Mouse (Mus musculus): ENCODE data around the gene Amd2. TPM values are rescaled to one million over a fixed set of nuclear protein-coding genes. Genes with fewer than 3 reads are reported as not detected.

Amd2 gene
- 1.3 and 1.6 TPM in 2 replicates for polyA plus RNA-seq (2015; fragmentation: Nextera tagmentation; extraction: Ambion mirVana)

DNA sequence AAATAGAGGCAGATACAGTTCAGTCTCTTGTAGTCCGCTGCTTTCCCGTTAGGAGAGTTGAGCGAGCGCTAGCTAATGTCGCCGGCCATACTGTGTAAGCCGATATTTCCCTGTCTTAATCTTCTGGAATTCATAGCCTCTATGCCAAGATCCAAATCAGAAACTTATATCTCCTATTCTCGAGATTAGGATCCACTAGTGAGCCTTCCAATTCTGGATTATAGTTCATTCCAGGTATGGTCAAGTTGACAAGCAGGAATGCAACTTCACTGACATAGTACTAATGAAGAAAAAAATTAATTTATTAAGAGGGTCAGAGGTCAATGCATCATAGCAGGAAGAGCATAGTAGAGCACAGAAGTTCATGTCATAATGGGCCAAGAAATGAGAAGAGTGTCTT is at the start of gene Amd2:
Gene Amd2 (minus strand): TSS at position 101 of the 400 bp plus-strand sequence.
- no peak within 1 kb of the TSS for H3K27ac ChIP-seq
- H3K4me2 ChIP-seq: no peak within 1 kb of the TSS
- H3K4me3 ChIP-seq: no peak within 1 kb of the TSS
- H3K36me3 ChIP-seq (replicated peaks): no peaks in the 10 kb centered on the region
- H3K9me3 ChIP-seq: no peaks in the 10 kb centered on the region
- WGBS: 93% methylated on average over 8 of the region's 8 CpGs
- no peak for ATAC-seq (replicated peaks)
- no peaks in the 10 kb centered on the region for H3K4me1 ChIP-seq
- H3K9ac ChIP-seq: no peak within 1 kb of the TSS
- no peaks in the 10 kb centered on the region for H3K27me3 ChIP-seq (replicated peaks)

DNA sequence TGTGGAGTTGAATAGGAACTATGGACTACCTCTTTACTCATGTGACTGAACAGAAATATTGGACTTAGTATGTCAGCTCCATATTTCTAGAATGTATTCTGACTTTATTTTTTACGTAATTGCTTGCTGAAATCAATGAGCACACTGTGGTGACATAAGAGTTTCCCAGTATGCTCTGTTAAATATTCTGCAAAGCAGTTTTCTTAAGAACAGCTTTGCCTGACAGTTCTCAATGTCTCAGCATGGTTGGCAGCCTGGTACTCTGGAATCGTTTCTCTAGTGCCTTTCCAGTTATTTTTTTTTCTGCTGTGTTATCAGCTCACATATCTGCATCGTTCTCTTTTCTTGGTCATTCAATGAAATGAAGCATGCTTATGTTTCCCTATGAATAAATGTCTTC is 49.6 kb upstream of the Amd2 start:
- Histone ChIP-seq H3K36me3 (replicated peaks) (no peaks in the 10 kb centered on the region), H3K4me3 (no peak overlapping the region), H3K27ac (no peak overlapping the region), H3K27me3 (replicated peaks) (no peaks in the 10 kb centered on the region), H3K4me2 (no peak overlapping the region), H3K9ac (no peak overlapping the region), H3K9me3 (no peaks in the 10 kb centered on the region), H3K4me1 (no peaks in the 10 kb centered on the region)
- ATAC-seq (replicated peaks): no peak
- 84% methylated on average over 3 of the region's 3 CpGs for WGBS

DNA sequence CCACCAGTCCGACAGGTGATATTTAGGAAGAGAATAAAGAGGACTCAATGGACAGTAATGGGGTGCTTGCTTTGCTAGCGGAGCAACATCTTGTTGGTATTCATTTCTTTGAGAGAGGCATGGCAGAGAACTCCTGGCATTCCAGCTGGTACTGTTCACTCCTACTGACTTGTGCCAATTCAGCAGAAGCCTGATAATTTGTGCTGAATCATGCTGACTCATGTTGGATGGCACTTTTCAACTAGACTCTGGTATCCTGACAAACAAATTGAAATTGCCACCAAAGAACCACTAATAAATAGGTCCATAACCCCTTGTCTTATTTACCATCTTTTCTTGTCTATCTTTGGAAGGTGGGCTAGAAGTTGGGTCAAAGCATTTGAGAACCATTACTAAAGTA is 25.9 kb upstream of the Amd2 start:
- Histone ChIP-seq H3K4me1 (no peaks in the 10 kb centered on the region), H3K27ac (no peak overlapping the region), H3K9ac (no peak overlapping the region), H3K4me3 (no peak overlapping the region), H3K36me3 (replicated peaks) (no peaks in the 10 kb centered on the region), H3K4me2 (no peak overlapping the region), H3K27me3 (replicated peaks) (no peaks in the 10 kb centered on the region), H3K9me3 (no peaks in the 10 kb centered on the region)
- no peak for ATAC-seq (replicated peaks)
- WGBS: 91% methylated on average over 2 of the region's 2 CpGs

DNA sequence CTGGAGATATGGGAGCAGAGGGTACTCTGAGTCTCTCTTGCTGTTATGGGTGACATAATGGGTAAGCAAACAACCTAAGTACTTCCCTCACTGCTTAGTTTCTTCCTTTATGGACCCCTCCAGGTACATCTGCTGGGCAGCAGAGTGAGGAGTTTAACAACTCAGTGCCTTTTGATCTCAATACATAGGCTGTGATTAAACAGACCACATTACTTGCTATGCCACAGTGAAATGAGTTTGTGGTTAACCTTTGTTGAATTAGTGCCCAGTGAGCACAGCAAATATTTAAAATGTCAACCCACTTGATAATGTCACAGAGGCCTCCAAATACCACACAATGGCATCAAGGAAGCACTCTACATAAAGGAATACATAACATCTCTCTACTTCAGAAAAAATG is 2.6 kb upstream of the Amd2 start:
- no peak overlapping the region for H3K4me3 ChIP-seq
- H3K27ac ChIP-seq: no peak overlapping the region
- no peaks in the 10 kb centered on the region for H3K27me3 ChIP-seq (replicated peaks)
- H3K36me3 ChIP-seq (replicated peaks): no peaks in the 10 kb centered on the region
- no peak overlapping the region for H3K9ac ChIP-seq
- no peaks in the 10 kb centered on the region for H3K9me3 ChIP-seq
- no peak overlapping the region for H3K4me2 ChIP-seq
- H3K4me1 ChIP-seq: no peaks in the 10 kb centered on the region
- ATAC-seq (replicated peaks): no peak

All from midbrain, embryonic 15.5 days (tissue).